Mouse (Mus musculus) left cerebral cortex, adult 6 months (tissue): Measurements from ENCODE around the gene Scn3a. TPM values are rescaled to one million over a fixed set of nuclear protein-coding genes. Genes with fewer than 3 reads are reported as not detected.

Experiments
- long read RNA-seq, 2 experiments: library from polyadenylated mRNA; unstranded; transcript quantifications; one replicate each; pipeline ENCODE4 v2.0.0; 2019 to 2020
- polyA plus RNA-seq: library from polyadenylated mRNA; unstranded; fragments of <200 nt; fragmentation: Nextera tagmentation; gene quantifications from 2 replicates; pipeline ENCODE4 v1.2.3, GENCODE M21; 2021

The Scn3a gene
- polyA plus RNA-seq = 4.0 and 6.7 TPM in 2 replicates
- long read RNA-seq, experiment 1, full-length matches to known transcripts = 5 of 28 reads
- long read RNA-seq, experiment 1, partial matches to known transcripts = 14 of 28 reads
- long read RNA-seq, experiment 1, other reads (novel, unspliced or antisense) = 9 of 28 reads
- long read RNA-seq, experiment 2, partial matches to known transcripts = 8 of 24 reads
- long read RNA-seq, experiment 2, other reads (novel, unspliced or antisense) = 16 of 24 reads

DNA sequence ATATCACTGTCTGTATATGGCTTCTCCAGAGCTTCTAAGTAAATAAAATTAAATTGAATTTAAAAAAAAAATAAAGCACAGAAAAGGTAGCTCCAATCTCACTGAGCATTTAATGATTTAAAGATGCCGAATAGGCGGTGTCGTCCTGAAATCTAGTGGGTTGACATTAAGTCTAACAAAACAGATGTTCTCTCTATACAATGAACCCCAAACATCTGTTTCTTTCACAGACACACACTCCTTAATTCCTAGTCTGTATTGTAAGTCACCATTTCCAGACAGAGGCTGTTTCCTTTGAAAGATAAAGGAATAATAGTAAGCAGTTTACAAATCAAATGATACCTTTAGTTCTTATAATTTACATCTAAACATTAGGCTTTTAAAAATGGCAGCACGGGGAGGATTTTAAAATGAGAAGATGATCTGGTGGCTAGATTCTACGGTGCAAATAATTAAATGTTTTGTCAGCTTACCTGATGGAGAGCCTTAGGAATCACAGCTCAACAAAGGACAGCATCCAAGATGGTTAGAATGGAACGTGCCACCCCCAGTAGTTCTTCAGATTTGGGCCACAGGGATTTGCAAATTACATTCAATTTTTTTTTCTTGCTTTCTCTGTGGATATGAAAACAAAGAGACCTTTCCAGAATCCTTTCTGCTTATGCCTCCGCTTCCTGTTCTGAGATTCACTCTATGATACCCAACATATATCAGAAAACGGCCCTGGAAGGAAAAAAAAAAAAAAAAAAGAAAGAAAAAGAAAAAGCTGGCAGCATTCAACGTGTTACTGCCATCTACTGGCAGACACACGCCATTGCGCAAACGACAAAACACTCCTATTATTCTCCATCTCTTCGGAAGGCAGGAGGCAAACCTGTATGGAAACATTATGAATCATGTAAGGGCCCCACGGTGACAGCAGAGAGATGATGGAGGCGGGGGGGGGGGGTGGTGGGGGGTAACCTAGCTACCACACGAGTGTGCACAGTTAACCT, at the start of gene Scn3a:
Scn3a (minus strand) TSS at position 835 of the 995 bp plus-strand sequence.

Other genes with a start within 250 kb of the Scn3a start
- gene Slc38a11, start 203.6 kb downstream of the Scn3a start, polyA plus RNA-seq = 0.88 and 2.6 TPM in 2 replicates
- 23.2 and 39.6 TPM in 2 replicates for gene Scn2a, start 53.1 kb upstream of the Scn3a start, polyA plus RNA-seq